Mouse (Mus musculus): Measurements from ENCODE around the gene Adamtsl3.

The Adamtsl3 gene

DNA sequence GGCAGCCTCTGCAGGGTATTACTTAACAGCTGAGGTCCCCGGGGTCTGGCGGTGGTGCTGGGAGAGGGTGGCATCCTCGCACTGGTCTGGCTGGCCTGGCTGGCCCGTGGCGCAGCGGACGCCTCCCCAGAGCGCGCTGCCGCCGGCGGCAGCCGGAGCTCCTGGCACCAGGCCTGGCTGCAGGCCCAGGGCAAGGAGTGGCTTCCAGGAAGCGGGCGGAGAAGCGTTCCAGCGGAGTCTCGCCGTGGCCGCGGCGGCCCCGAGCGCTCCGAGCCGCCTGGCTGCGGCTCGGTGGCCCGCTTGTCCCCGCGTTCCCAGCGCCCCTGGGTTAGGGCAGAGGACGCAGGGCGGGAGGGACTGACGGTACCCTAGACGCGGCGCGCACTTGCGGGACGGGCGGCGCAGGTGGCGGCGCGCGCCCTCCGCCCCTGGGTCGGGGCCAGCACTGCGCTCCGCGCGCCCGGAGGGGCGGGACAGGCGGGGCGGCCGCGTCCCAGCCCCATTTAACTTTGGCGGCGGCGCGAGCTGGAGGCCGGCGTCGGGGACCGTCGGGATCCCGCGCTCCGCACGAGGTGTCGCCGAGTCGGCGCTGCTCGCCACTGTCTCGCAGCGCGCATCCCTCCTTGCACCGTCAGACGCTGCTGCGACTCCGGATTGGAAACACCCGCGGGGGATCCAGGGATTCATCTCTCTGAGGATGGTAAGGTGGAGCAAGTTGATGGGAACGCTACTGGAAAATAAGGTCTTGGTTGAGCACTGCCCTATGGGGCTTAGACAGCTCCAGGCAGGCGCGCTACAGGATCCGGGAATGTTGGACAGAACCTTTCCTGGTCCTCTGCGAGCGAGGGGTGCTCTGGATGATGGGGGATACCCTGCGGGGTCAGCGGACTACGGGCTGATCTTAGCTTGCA lies at the start of gene Adamtsl3:
Gene Adamtsl3, plus strand, starts transcription at position 484 of the 911 bp plus-strand sequence.
- DNase-seq (ENCODE audit: low read depth, low spot score) = peak; percentile 43

GRCm38 (mm10) chr7:82287242-82287641 lies 48.3 kb upstream of the Adamtsl3 start:
- peak; percentile 65 for DNase-seq (ENCODE audit: low read depth, low spot score)

DNA sequence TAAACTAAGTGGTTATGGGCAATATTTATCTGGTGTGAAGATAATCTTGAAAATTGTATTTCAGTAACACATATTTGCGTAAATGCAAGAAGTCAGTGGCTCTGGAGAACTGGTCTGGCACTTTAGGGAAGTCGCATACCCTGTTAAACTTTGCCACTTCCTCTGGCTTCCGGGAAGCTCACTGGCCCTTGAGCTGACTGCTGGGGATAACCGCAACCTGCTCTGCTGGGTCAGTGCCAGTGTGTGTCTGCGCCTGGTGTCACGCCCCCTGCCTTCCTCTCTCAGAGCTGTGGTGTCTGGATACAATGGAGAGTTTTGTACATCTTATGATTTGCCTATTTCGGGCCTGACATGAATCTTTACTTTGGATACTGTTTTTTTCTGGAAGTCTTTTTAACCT lies 42.1 kb upstream of the Adamtsl3 start:
- no peak for DNase-seq (ENCODE audit: low read depth, low spot score)

DNA sequence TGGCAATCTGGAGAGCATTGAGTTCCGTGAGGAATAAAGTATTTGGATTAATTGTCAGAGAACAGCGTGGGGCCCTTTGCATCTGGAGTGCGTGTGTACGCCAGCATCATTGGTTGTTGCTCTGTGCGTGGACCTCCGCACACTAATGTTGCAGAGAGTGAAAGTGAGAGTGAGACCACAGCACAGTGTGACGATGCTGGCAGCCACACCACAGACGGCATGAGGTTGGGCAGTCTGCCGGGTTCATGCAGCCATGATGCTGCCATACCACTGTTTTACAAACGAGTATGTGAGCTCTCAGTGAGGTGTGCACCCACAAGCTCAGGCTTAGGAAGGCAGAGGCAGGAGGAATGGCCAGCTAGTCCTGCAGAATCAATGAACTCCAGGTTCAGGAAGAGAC lies 41.4 kb upstream of the Adamtsl3 start:
- no peak for DNase-seq (ENCODE audit: low read depth, low spot score)

DNA sequence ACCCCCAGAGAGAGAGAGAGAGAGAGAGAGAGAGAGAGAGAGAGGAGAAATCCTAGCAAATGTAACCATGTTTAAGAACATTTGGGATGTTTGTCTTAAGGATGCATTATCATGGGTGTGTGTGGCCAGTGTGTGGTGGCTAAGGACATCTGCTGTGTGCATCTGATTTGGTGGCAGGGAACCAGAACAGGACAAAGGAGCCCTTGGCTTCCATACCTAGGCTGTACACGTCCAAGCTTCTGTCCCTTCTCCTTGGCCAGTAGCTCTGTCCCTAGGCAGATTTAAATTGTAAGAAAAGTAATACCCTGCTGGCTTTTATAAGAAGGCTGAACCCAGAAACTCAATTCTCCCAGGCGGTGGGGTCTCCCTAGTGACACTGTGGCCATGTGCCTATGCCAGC lies 40.9 kb upstream of the Adamtsl3 start:
- no peak for DNase-seq (ENCODE audit: low read depth, low spot score)

DNA sequence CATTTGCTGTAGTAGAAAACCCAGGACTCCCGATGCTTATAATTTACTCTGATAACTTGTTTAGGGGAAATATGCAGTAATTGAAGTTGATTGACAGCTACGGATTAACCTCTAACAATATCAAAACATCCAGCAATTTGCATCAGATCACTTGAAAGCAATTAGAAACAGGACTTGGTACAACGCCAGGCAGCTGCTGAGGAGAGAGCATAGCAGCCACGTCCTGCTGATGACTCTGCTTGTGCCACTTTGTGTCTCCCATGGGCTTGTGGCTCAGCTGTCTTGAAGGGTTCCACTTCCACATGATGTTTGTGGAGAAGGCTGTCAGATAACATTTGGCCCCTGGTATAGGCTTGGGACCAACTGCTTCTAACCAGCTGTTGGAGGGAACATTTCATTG lies 27.1 kb upstream of the Adamtsl3 start:
- no peak for DNase-seq (ENCODE audit: low read depth, low spot score)

GRCm38 (mm10) chr7:82318515-82318914 lies 17.0 kb upstream of the Adamtsl3 start:
- no peak for DNase-seq (ENCODE audit: low read depth, low spot score)

GRCm38 (mm10) chr7:82326616-82327015 lies 8.9 kb upstream of the Adamtsl3 start:
- no peak for DNase-seq (ENCODE audit: low read depth, low spot score)

- DNase-seq (ENCODE audit: low read depth, low spot score) = no peak
Measured at GRCm38 (mm10) chr7:82327201-82327600, 8.3 kb upstream of the Adamtsl3 start.

DNA sequence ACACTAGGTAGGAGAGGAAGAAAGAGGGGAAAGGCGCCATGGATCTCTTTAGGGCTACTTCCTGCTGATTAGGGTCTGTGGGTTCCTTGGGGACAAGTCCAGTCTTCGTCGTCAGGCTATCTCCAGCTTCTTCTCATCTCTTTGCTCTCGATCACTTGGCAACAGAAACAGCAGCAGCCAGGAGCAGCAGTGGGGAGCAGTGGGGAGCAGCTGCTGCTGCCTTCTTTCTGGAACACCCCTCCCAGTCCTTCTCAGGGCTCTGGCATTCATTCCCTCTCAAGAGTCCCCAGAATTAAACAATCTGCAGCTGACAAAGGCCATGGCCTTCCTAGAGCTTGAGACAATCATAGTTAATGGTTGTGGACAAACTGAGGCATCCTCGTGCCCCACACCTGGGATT lies 7.6 kb upstream of the Adamtsl3 start:
- DNase-seq (ENCODE audit: low read depth, low spot score) = no peak

GRCm38 (mm10) chr7:82329831-82330230 lies 5.7 kb upstream of the Adamtsl3 start:
- no peak for DNase-seq (ENCODE audit: low read depth, low spot score)

GRCm38 (mm10) chr7:82330860-82331259 lies 4.6 kb upstream of the Adamtsl3 start:
- no peak for DNase-seq (ENCODE audit: low read depth, low spot score)

DNA sequence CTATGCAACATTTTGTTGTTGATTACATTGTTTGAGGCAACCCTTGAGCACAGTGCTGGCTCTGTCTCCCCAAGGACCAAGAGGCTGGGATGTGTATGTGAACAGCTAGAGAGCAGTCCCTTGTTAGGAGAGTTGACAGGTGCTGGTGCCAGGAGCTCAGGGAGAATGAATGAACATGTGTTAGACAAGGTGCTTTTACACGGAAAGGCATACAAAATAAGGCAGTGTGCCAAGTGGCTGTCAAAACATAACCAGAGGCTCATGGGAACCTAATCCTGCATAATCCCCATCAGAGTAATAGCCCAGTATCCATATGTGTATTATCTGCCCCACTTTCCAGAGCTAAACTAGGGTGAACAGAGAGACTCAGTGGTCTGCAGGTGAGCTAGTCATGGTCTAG lies 1.5 kb upstream of the Adamtsl3 start:
- no peak for DNase-seq (ENCODE audit: low read depth, low spot score)

DNA sequence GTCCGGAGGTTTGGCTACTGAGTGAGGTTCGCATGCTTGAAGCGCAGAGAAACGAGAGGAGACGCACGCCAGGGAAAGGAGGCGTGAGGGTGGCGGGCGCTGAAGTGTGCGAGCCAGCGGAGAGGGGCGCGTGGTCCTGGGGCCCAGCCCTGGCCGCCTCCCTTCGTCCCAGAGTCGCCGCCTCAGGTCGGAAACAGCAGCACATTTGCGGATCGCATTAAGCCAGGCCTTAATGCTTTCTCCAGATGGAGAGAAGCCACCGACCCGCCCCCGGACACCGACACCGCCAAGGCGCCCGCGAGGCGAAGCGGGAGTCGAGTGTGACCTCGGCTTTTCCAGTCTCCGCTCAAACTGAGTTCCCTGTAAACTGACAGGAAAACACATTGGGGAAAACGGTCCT lies 638 bp downstream of the Adamtsl3 start:
- DNase-seq (ENCODE audit: low read depth, low spot score) = peak; percentile 37

DNA sequence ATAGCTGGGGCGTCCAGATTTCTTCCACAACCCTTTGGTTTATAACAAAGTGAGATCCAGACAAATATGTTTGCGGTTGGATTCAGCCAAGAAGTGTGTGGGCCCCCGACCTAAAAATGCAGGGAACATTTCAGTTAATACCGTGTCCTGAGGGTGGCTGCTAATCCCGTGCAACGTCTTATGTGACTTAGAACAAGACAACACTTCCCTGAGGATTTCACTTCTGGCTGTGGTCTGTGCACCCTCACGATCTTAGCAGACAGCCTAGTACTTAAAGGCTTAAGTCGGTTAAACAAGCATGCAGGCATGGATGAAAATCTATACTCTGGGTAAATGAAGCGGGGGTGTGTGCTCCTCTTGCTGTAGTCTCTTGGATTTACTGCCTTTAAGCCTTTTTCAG lies 2.6 kb downstream of the Adamtsl3 start:
- no peak for DNase-seq (ENCODE audit: low read depth, low spot score)

DNA sequence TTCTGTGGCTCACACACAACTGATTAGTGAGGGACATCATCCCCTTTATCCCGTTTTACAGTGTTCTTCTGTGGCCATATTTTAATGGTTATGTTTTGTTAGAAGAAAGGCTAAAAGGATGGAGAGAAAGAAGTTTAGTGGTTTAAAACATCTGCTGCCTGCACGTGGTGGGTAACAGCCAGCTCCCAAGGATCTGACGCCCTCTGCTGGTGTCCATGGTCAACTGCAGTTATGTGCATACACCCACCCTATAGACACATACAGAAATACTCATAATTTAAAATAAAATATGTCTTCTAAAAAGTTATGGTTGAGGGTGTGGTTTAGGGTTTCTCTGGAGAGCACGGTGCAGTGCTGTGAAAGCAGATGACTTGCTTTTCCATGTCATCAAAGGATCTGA lies 3.0 kb downstream of the Adamtsl3 start:
- peak; percentile 38 for DNase-seq (ENCODE audit: low read depth, low spot score)

- DNase-seq (ENCODE audit: low read depth, low spot score) = peak; percentile 46
Measured at GRCm38 (mm10) chr7:82339214-82339613, 3.7 kb downstream of the Adamtsl3 start.

DNA sequence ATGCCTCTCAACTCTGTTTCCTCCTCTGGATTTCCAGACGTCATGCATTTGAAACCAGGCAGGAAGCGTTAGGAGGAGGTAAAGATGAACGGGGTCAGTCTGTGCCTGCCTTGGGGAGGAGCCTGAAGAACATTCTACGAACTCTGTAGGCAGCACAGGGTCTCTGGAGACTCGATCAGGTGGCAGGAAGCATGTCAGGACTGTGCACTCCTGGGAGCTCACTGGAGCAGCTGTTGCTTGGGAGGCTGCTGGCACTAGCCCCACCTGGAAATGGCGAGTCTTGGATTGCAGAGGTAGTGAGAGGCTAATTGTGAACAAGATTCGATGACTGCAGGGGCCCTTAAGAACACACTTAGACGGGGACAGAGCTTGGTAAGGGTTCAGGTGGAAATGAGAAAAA lies 6.0 kb downstream of the Adamtsl3 start:
- DNase-seq (ENCODE audit: low read depth, low spot score) = no peak

DNA sequence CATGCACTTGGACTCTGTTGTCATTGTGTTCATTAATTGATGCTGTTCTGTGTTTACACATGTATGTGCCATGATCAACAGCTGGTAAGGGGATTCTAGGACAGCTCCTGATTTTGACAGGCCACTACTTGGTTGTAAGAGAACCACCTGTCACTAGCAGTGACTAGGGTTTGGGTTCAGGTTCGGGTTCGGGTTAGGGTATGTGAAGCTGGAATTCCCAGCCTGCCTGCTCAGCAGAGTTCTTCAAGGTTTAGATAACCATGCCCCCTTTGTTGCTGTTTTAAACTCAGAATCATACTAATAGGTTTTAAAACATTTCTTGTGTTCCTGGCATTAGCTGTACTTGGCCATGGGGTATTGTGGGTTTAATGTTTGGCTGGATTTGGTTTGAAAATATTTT lies 11.2 kb downstream of the Adamtsl3 start:
- DNase-seq (ENCODE audit: low read depth, low spot score) = no peak

- no peak for DNase-seq (ENCODE audit: low read depth, low spot score)
Measured at GRCm38 (mm10) chr7:82349796-82350195, 14.3 kb downstream of the Adamtsl3 start.

- DNase-seq (ENCODE audit: low read depth, low spot score) = no peak
Measured at GRCm38 (mm10) chr7:82350421-82350820, 14.9 kb downstream of the Adamtsl3 start.

DNA sequence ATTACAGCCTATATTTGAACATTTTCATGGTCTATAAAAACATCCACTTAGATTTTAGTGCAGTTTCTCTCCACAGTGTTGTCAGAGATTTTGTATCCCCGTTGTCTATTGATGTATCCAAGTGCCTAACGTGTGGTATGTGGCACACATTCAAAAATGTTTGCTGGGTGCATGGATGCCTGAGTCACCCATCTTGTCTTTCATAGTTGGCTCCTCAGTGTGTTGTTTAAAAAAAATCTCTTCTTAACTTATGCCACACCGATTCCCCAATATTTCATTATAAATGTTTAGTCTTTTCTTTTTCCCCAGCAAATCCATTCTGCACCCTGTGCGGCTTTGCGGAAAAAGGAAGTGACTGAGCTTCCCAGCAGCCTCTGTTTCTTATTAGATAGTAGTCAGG lies 23.7 kb downstream of the Adamtsl3 start:
- DNase-seq (ENCODE audit: low read depth, low spot score) = no peak

DNA sequence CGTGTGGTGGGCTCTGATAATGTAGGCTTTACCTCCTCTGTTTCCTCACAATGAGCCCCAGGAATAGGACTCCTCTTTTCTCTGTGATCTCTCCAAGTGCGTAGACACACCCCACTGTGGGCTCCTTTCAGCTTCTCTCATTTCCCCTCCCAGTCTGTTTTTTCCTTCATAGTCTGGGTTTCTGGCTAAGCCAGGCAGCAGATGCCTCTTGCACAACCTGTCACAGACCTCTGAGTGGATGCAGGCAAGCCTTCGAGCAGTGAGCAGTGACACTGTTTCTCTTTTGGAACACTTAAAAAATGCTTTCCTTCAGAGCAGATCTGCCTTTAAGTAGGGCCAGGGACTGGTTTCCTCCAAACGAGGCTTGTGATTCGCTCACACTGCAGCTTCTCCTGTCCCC lies 24.2 kb downstream of the Adamtsl3 start:
- no peak for DNase-seq (ENCODE audit: low read depth, low spot score)

DNA sequence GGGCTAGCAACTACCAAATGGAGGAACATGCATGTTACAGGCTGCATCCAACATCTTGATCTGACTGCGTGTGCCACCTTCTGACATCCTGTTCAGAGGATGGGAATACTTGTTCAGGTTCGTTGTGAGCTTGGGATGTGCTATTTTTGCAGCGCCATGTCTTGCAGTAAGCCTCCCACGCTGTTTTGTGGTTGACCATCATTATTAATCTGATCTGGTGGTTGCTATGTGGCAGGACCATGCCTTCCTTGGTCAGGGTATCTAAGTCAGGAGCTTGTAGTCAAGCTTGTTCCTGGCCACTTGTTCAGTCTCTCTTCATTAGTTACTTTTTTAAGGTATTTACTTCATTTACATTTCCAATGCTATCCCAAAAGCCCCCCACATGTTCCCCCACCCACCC lies 24.7 kb downstream of the Adamtsl3 start:
- no peak for DNase-seq (ENCODE audit: low read depth, low spot score)
